Mouse (Mus musculus) hindbrain, postnatal 0 days (tissue): ENCODE data around the gene Ube2e2. TPM values are rescaled to one million over a fixed set of nuclear protein-coding genes. Genes with fewer than 3 reads are reported as not detected.

Source experiments
- ATAC-seq: fragments of 200-750 bp; cut with Nextera tagmentation; 2 replicates; pipeline ENCODE4 v1.8.0; 2017; ENCODE audit warnings: mild to moderate bottlenecking, moderate TSS enrichment, moderate library complexity
- DNase-seq: peaks from one replicate; pipeline ENCODE4 v3.0.0-alpha.2; 2015; ENCODE audit warnings: low spot score
- H3K27ac ChIP-seq: fragments of 300-500 bp; sonication (generic); 2 replicates; pipeline ENCODE4 v1.5.1; 2014; ENCODE audit warnings: mild to moderate bottlenecking
- H3K27me3 ChIP-seq: fragments of 300-500 bp; sonication (generic); 2 replicates; pipeline ENCODE4 v1.6.1; 2014; ENCODE audit warnings: low read length, mixed read lengths; ENCODE audit not compliant: insufficient read depth
- H3K36me3 ChIP-seq: fragments of 300-500 bp; sonication (generic); 2 replicates; pipeline ENCODE4 v1.6.1; 2014; ENCODE audit warnings: low read length, mixed read lengths; ENCODE audit not compliant: insufficient read depth
- H3K4me1 ChIP-seq: fragments of 300-500 bp; sonication (generic); 2 replicates; pipeline ENCODE4 v1.6.1; 2014; ENCODE audit warnings: antibody characterized with exemption, low read length, mixed read lengths; ENCODE audit not compliant: insufficient read depth
- H3K4me2 ChIP-seq: fragments of 300-500 bp; sonication (generic); 2 replicates; pipeline ENCODE4 v1.6.1; 2014; ENCODE audit warnings: low read depth, mild to moderate bottlenecking, low read length, moderate library complexity, mixed read lengths
- H3K4me3 ChIP-seq: fragments of 300-500 bp; sonication (generic); 2 replicates; pipeline ENCODE4 v1.5.1; 2014; ENCODE audit warnings: low read length
- H3K9ac ChIP-seq: fragments of 300-500 bp; sonication (generic); replicated peaks from 2 replicates; pipeline ENCODE4 v1.6.1; 2014; ENCODE audit warnings: mild to moderate bottlenecking, low read length, moderate library complexity, mixed read lengths
- H3K9me3 ChIP-seq: fragments of 300-500 bp; sonication (generic); 2 replicates; pipeline ENCODE4 v1.6.1; 2016; ENCODE audit warnings: low read length, mixed read lengths
- CTCF ChIP-seq: IDR thresholded peaks from 2 replicates; pipeline ENCODE4 v1.5.1; 2016; ENCODE audit warnings: antibody characterized with exemption, control low read depth, low read depth
- whole genome bisulfite sequencing: fragments of 180-500 bp; shearing (Covaris S2); extraction: QIAGEN DNeasy Blood & Tissue Kit; methylation state at CpG from one replicate; pipeline ENCODE4 v1.1.7; 2014; 5-methylcytosine and 5-hydroxymethylcytosine counted together
- polyA plus RNA-seq: library from polyadenylated mRNA; unstranded; fragments of >200 nt; fragmentation: Nextera tagmentation; extraction: Ambion mirVana; gene quantifications from 2 replicates; pipeline ENCODE4 v1.2.1, GENCODE M21; 2015
- total RNA-seq: library from RNA; depleted of rRNA; stranded (reverse); fragments of >200 nt; gene quantifications from 2 replicates; pipeline ENCODE4 v1.2.3, GENCODE M21; 2014

Gene Ube2e2
- total and polyA plus RNA-seq, 2 experiments from 2014 or later = 91.6 to 162 TPM

DNA sequence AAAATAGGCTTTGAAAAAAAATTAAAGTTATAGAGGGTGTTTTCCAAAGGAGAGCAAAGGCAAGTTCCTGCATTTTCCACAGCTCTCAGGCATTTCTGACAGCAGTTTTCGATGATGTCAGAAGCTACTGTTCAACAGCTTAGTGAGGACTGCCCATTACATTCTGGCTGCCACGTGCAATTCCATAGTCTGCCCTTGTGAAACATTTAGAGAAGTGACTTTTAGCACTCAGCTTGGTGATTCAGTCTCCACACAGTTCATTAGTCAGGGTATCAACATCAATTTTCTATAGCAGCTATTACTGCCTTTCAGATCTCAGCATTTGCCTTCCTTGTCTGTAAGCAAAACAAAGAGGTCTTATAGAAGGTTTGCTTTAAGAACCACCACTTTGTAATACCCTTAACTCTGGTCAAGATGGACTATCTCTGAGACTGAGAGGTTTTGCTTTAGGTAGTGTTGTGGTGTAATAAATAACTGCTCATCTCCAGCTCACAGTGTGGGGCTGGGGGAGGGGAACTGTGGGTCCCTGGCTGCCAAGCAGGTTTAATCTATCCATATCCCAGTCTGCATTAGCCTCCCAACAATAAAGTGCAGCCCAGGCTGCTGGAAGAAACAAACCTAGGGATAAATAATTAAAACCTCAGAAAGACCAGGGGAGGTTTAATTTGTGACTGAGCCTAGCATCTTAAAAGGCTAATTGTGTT lies 255.2 kb downstream of the Ube2e2 start:
- no peak for DNase-seq
- ATAC-seq = peak; percentile 35; the same call in 1 of the 2 replicates
- Histone ChIP-seq H3K9ac (no peak overlapping the region), H3K4me2 (no peak overlapping the region), H3K36me3 (no peaks in the 10 kb centered on the region), H3K9me3 (no peaks in the 10 kb centered on the region), H3K4me1 (no peaks in the 10 kb centered on the region), H3K27me3 (no peaks in the 10 kb centered on the region), H3K4me3 (no peak overlapping the region), H3K27ac (no peak overlapping the region)
- no peak for TF ChIP-seq CTCF
- WGBS = 70% methylated on average over 2 of the region's 2 CpGs

DNA sequence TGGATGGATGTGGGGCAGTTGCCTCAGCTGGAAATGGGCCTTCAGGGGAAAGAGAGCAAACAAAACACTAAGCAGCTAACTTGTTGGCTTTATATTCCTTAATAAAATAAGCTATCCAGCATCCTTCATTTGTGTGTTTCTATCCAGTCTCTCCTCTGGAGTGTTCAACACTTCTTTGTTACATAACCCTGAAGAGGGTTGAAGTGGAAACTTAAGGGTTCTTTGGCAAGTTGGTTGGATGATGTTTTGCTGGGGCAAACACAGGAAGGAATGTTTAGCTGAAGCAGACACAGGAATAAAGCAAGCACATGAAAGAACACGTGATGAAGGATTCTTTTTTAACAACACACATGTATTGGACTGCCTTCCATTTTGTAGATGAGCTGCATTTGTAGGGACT lies 256.3 kb downstream of the Ube2e2 start:
- H3K9me3 ChIP-seq = no peaks in the 10 kb centered on the region
- DNase-seq = no peak
- H3K4me1 ChIP-seq = no peaks in the 10 kb centered on the region
- H3K4me2 ChIP-seq = no peak overlapping the region
- no peak for ATAC-seq
- no peak overlapping the region for H3K27ac ChIP-seq
- WGBS = 88% methylated on average over 1 of the region's 1 CpGs
- H3K36me3 ChIP-seq = no peaks in the 10 kb centered on the region
- H3K27me3 ChIP-seq = no peaks in the 10 kb centered on the region
- H3K4me3 ChIP-seq = no peak overlapping the region
- H3K9ac ChIP-seq = no peak overlapping the region
- no peak for TF ChIP-seq CTCF

- H3K27ac ChIP-seq = no peak overlapping the region
- DNase-seq (no peak), ATAC-seq (no peak)
- no peaks in the 10 kb centered on the region for H3K27me3 ChIP-seq
- no peaks in the 10 kb centered on the region for H3K9me3 ChIP-seq
- H3K9ac ChIP-seq = no peak overlapping the region
- TF ChIP-seq CTCF = no peak
- no peak overlapping the region for H3K4me2 ChIP-seq
- H3K4me3 ChIP-seq = no peak overlapping the region
- H3K36me3 ChIP-seq = no peaks in the 10 kb centered on the region
- no peaks in the 10 kb centered on the region for H3K4me1 ChIP-seq
- 78% methylated on average over 1 of the region's 1 CpGs for WGBS
Measured at GRCm38 (mm10) chr14:18628170-18628569, 265.9 kb downstream of the Ube2e2 start.

- Histone ChIP-seq H3K4me3 (no peak overlapping the region), H3K9me3 (no peaks in the 10 kb centered on the region), H3K4me2 (no peak overlapping the region), H3K27ac (no peak overlapping the region), H3K27me3 (no peaks in the 10 kb centered on the region), H3K36me3 (no peaks in the 10 kb centered on the region), H3K9ac (no peak overlapping the region), H3K4me1 (no peaks in the 10 kb centered on the region)
- TF ChIP-seq CTCF = no peak
- whole genome bisulfite sequencing = 74% methylated on average over 2 of the region's 2 CpGs
- no peak for ATAC-seq
- DNase-seq = no peak
Measured at GRCm38 (mm10) chr14:18618603-18619002, 275.5 kb downstream of the Ube2e2 start.

DNA sequence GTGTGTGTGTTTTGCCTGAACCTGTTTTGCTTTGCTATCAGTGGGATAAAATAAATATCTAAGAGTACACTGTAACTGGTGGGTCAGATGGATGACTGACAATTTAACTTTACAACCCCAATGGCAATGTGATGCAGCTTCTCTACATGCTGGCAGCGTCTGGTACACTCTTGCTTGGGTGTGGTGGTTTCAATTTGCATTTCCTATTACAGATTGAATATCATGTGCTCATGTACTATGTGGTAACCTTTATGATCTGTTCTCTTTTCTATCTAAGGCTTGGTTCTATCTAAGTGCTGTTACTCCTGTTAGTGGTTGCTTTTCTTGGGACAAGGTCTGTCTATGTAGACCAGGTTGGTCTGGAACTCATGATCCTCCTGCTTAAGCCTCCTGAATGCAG lies 292.1 kb downstream of the Ube2e2 start:
- WGBS = 81% methylated on average over 1 of the region's 1 CpGs
- no peak overlapping the region for H3K9ac ChIP-seq
- TF ChIP-seq CTCF = no peak
- H3K36me3 ChIP-seq = peaks cover 2% of the 10 kb centered on the region; the same call in 1 of the 2 replicates
- H3K27ac ChIP-seq = no peak overlapping the region
- DNase-seq = no peak
- H3K4me3 ChIP-seq = no peak overlapping the region
- no peak for ATAC-seq
- no peak overlapping the region for H3K4me2 ChIP-seq
- H3K4me1 ChIP-seq = no peaks in the 10 kb centered on the region
- no peaks in the 10 kb centered on the region for H3K9me3 ChIP-seq
- H3K27me3 ChIP-seq = no peaks in the 10 kb centered on the region

DNA sequence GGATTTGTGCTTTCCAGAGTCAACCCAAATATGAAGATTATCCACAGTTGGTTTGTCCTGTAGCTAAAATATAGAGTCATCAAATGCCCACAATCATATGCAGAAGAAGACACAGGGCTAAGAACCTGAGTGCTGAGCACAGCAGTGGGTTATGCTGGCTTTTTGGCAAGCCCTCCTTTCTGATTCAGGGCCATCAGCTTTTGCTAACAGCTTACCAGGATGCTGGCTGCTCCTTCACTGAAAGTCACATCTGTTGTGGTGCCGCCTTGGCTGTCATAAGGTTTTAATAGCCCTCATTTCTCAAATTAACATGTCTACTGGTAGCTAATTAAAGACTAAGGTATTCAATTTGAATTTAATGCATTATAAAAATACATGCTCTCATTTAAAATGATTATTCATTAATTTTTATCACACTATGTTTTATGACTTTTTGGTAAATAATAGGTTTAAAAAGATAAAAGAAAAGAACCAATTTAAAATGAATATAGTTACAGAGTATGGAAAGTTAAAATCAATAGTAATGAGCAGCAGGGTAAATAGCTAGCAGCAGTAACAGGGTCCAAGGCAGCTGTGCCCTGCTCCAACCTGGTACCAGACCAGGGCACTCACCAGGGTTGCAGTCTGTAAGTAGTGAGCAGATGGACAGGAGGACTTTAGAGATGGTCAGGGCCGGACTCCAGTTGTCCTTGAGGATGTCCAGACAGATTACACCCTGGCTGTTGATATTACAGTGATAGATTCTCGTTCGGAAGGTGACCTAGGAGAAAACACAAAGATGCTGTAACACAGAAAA lies 307.6 kb downstream of the Ube2e2 start:
- Histone ChIP-seq H3K36me3 (no peaks in the 10 kb centered on the region), H3K4me1 (no peaks in the 10 kb centered on the region), H3K27ac (no peak overlapping the region), H3K4me2 (no peak overlapping the region), H3K9ac (no peak overlapping the region), H3K27me3 (no peaks in the 10 kb centered on the region), H3K9me3 (no peaks in the 10 kb centered on the region), H3K4me3 (no peak overlapping the region)
- ATAC-seq (peak; percentile 89), DNase-seq (peak; percentile 79)
- WGBS = 48% methylated on average over 4 of the region's 4 CpGs
- no peak for TF ChIP-seq CTCF

DNA sequence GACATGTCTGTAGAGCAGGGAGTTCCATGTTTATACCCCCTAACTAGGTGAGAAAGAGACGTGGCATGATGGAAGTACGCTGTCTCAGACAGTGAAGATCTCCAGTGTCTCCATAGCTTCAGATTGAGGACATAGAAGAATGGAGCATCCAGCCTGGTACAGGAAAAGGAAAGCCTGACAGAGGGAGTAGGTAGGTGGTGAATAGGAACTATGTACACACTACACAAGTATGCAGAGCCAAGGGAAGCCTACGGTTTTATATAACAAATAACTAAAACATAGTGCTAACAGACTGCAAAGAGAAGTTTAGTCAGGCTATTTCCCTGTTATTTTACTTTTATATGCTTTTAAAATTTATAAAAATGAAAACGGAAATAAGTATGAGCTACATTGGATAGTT lies 312.3 kb downstream of the Ube2e2 start:
- Histone ChIP-seq H3K9me3 (no peaks in the 10 kb centered on the region), H3K4me2 (no peak overlapping the region), H3K36me3 (no peaks in the 10 kb centered on the region), H3K27me3 (no peaks in the 10 kb centered on the region), H3K9ac (no peak overlapping the region), H3K27ac (no peak overlapping the region), H3K4me3 (no peak overlapping the region), H3K4me1 (no peaks in the 10 kb centered on the region)
- no peak for TF ChIP-seq CTCF
- DNase-seq = no peak
- WGBS = 94% methylated on average over 4 of the region's 4 CpGs
- no peak for ATAC-seq
